Mouse (Mus musculus): ENCODE data around the gene Aicda.

- TF ChIP-seq CTCF (IDR thresholded peaks at IDR 0.05) (no peak), EP300 (IDR thresholded peaks at IDR 0.05) (peak; percentile 58; the same call in 1 of the 2 replicates)
Observed at GRCm38 (mm10) chr6:122570695-122571616, 17.4 kb downstream of the Aicda start.
